In genomic region chr1:131200588-131200987, GRCm38 (mm10) we compare ENCODE assay signal across 13 mouse cellular contexts. TPM values are rescaled to one million over a fixed set of nuclear protein-coding genes. Genes with fewer than 3 reads are reported as not detected.
DNase-seq lines count a peak whose midpoint lies in the region; ATAC-seq and TF ChIP-seq lines count a peak whose summit lies in the region.
"Had no signal": no experiment of that assay in that cellular context is flagged by ENCODE, and none has a peak within 500 bp of the region (broad histone marks: within the 10 kb centered on the region; RNA-seq: fewer than 3 reads in every experiment).

No protein-coding gene starts in this region.

- 0 out of 2 replicates have a peak overlapping the region, but pooled peaks have one; percentile 17 for H3K27ac ChIP-seq in embryonic facial prominence, embryonic 13.5 days
- H3K27ac ChIP-seq in embryonic facial prominence, embryonic 10.5 days (replicated peaks): no peak overlapping the region
- H3K27ac ChIP-seq in small intestine, adult 2 months (ENCODE audit: insufficient read depth, low read depth, low read length): 0 out of 2 replicates have a peak overlapping the region, but pooled peaks have one; percentile 24
- H3K27ac ChIP-seq: hindbrain, embryonic 13.5 days had no signal

- no peak for DNase-seq in embryonic facial prominence, embryonic 10.5 days (ENCODE audit: low spot score)
- DNase-seq in heart, postnatal 4 days: peak; percentile 29
- no peak for DNase-seq in heart, adult 11 months
- peak; percentile 35 for DNase-seq in thymus, postnatal 25 days
- DNase-seq in thymus, adult 18-20 months: no peak
- DNase-seq: kidney, adult 18-20 months; midbrain, embryonic 14.5 days had no signal

- peak; percentile 35; the same call in 1 of the 2 replicates for ATAC-seq in embryonic facial prominence, embryonic 13.5 days (ENCODE audit: insufficient number of reproducible peaks, insufficient read depth, low FRiP score, low TSS enrichment, low read depth)
- ATAC-seq in granulocyte monocyte progenitor cell, adult 5-6 weeks (replicated peaks; ENCODE audit: poor library complexity, severe bottlenecking): no peak

- H3K27me3 ChIP-seq in embryonic facial prominence, embryonic 13.5 days: peaks cover 3% of the 10 kb centered on the region; the same call in 1 of the 2 replicates
- H3K27me3 ChIP-seq in embryonic facial prominence, embryonic 10.5 days (replicated peaks; ENCODE audit: low read depth, poor library complexity, severe bottlenecking): 0 out of 2 replicates have a peak, but pooled peaks cover 6% of the 10 kb centered on the region
- no peaks in the 10 kb centered on the region for H3K27me3 ChIP-seq in small intestine, adult 2 months (ENCODE audit: control insufficient read depth, insufficient read depth, low read length)
- H3K27me3 ChIP-seq: liver, embryonic 15.5 days had no signal

- H3K4me1 ChIP-seq in embryonic facial prominence, embryonic 13.5 days: peaks cover 24% of the 10 kb centered on the region
- H3K4me1 ChIP-seq in embryonic facial prominence, embryonic 10.5 days: peaks cover 37% of the 10 kb centered on the region
- peaks cover 8% of the 10 kb centered on the region for H3K4me1 ChIP-seq in small intestine, adult 2 months (ENCODE audit: control insufficient read depth, insufficient read depth, insufficient read length, low read length)
- H3K4me1 ChIP-seq: hindbrain, embryonic 13.5 days had no signal

- 36% methylated on average over 10 of the region's 10 CpGs for WGBS in embryonic facial prominence, embryonic 13.5 days
- WGBS in embryonic facial prominence, embryonic 10.5 days: 80% methylated on average over 10 of the region's 10 CpGs
- whole genome bisulfite sequencing in small intestine, adult 2 months: 44% methylated on average over 10 of the region's 10 CpGs

- no peak overlapping the region for H3K4me3 ChIP-seq in embryonic facial prominence, embryonic 13.5 days
- no peak overlapping the region for H3K4me3 ChIP-seq in embryonic facial prominence, embryonic 10.5 days
- H3K4me3 ChIP-seq in small intestine, adult 2 months (ENCODE audit: low read depth, low read length): no peak overlapping the region
- H3K4me3 ChIP-seq: hindbrain, embryonic 13.5 days had no signal

- TF ChIP-seq CTCF in small intestine, adult 2 months (IDR thresholded peaks at IDR 0.05; ENCODE audit: extremely low read depth, insufficient read length, insufficient replicate concordance, low read depth, low read length): no peak

- no peak overlapping the region for H3K4me2 ChIP-seq in embryonic facial prominence, embryonic 13.5 days
- H3K4me2 ChIP-seq: hindbrain, embryonic 13.5 days had no signal

- no peak for TF ChIP-seq POLR2A in small intestine, adult 2 months (IDR thresholded peaks at IDR 0.05; ENCODE audit: low read depth, low read length)

- no peaks in the 10 kb centered on the region for H3K9me3 ChIP-seq in embryonic facial prominence, embryonic 13.5 days
- no peaks in the 10 kb centered on the region for H3K9me3 ChIP-seq in embryonic facial prominence, embryonic 10.5 days
- H3K9me3 ChIP-seq: G1E; hindbrain, embryonic 13.5 days; liver, embryonic 15.5 days had no signal

- no peak overlapping the region for H3K9ac ChIP-seq in embryonic facial prominence, embryonic 13.5 days
- H3K9ac ChIP-seq: hindbrain, embryonic 13.5 days; liver, embryonic 15.5 days had no signal

- H3K36me3 ChIP-seq in embryonic facial prominence, embryonic 13.5 days: no peaks in the 10 kb centered on the region
- no peaks in the 10 kb centered on the region for H3K36me3 ChIP-seq in embryonic facial prominence, embryonic 10.5 days (replicated peaks)
- no peaks in the 10 kb centered on the region for H3K36me3 ChIP-seq in small intestine, adult 2 months (ENCODE audit: control insufficient read depth, insufficient read depth, low read length)
- H3K36me3 ChIP-seq: G1E; hindbrain, embryonic 13.5 days; liver, embryonic 15.5 days had no signal

RNA-seq across cellular contexts. Expression of gene Rassf5, which starts 44.5 kb away (rescaled TPM):
- polyA plus RNA-seq in embryonic facial prominence, embryonic 13.5 days (2015; fragmentation: Nextera tagmentation; extraction: Ambion mirVana): 1.7 and 1.8 TPM in 2 replicates
- 1.2 and 1.3 TPM in 2 replicates for polyA plus RNA-seq in embryonic facial prominence, embryonic 10.5 days (2016; fragmentation: Nextera tagmentation; extraction: Ambion mirVana)
- 1 to 10 TPM; 4.4 to 4.5 TPM for total RNA-seq in heart, postnatal 4 days (2021)
- 2.9 and 4.0 TPM in 2 replicates for polyA plus RNA-seq in small intestine, adult 2 months (2012; rRNA removed)
- total RNA-seq in granulocyte monocyte progenitor cell, adult 5-6 weeks (2014; fragmentation: Nextera tagmentation): 48.5 and 59.1 TPM in 2 replicates
- 48.9 and 52.7 TPM in 2 replicates for total RNA-seq in granulocyte monocyte progenitor cell, adult 5-6 weeks (2017)

RNA-seq across cellular contexts. Expression of gene Eif2d, which starts 47.6 kb away (rescaled TPM):
- polyA plus RNA-seq in embryonic facial prominence, embryonic 13.5 days (2015; fragmentation: Nextera tagmentation; extraction: Ambion mirVana): 61.3 and 68.7 TPM in 2 replicates
- polyA plus RNA-seq in embryonic facial prominence, embryonic 10.5 days (2016; fragmentation: Nextera tagmentation; extraction: Ambion mirVana): 66.9 and 70.3 TPM in 2 replicates
- total RNA-seq in heart, postnatal 4 days (2021): 10 to 100 TPM; 36.7 to 37.1 TPM
- polyA plus RNA-seq in small intestine, adult 2 months (2012; rRNA removed): 10.3 and 14.4 TPM in 2 replicates
- 43.3 and 44.9 TPM in 2 replicates for total RNA-seq in granulocyte monocyte progenitor cell, adult 5-6 weeks (2014; fragmentation: Nextera tagmentation)
- total RNA-seq in granulocyte monocyte progenitor cell, adult 5-6 weeks (2017): 17.1 and 25.6 TPM in 2 replicates

Comparison
In these comparisons a context has a peak if more than half of its experiments do, and no peak if none do; other contexts are left out.
1. DNase-seq: peak in heart, postnatal 4 days (single experiment) and thymus, postnatal 25 days (single experiment); none in embryonic facial prominence, embryonic 10.5 days (single experiment), heart, adult 11 months (single experiment) and thymus, adult 18-20 months (0 of 2).